Mouse (Mus musculus): ENCODE measurements around the gene Rab3b. TPM values are rescaled to one million over a fixed set of nuclear protein-coding genes. Genes with fewer than 3 reads are reported as not detected.
"Not testable (repeated sequence)": the region's sequence is repeated elsewhere in the genome, so short reads cannot be mapped to it uniquely, and the experiment has no call there.

Rab3b gene
- polyA plus RNA-seq, 1 experiment, result 0.23 TPM

- H3K4me2 ChIP-seq (ENCODE audit: low read depth), result peak overlapping the region; percentile 9
- TF ChIP-seq TCF3 (IDR thresholded peaks at IDR 0.05; ENCODE audit: insufficient read length, low read depth), result no peak
- no peak for TF ChIP-seq CEBPB (IDR thresholded peaks at IDR 0.05; ENCODE audit: insufficient read depth, poor library complexity, severe bottlenecking)
- TF ChIP-seq MYOD1 (IDR thresholded peaks at IDR 0.05; ENCODE audit: control insufficient read depth in 1 of 3, insufficient read length in 2 of 3, low read depth in 2 of 3), result no peak
- no peak for TF ChIP-seq E2F4 (IDR thresholded peaks at IDR 0.05; ENCODE audit: insufficient read depth)
- TF ChIP-seq SRF (IDR thresholded peaks at IDR 0.05; ENCODE audit: control insufficient read depth, insufficient read length, low read depth), result no peak
- no peak for TF ChIP-seq MAX (IDR thresholded peaks at IDR 0.05; ENCODE audit: low read depth)
- TF ChIP-seq REST (IDR thresholded peaks at IDR 0.05; ENCODE audit: insufficient read depth, insufficient read length), result no peak
These were observed 36.2 kb downstream of the Rab3b start for GRCm38 (mm10) chr4:108915101-108915500.

GRCm38 (mm10) chr4:108917654-108918053 lies 38.8 kb downstream of the Rab3b start:
- Histone ChIP-seq H3K4me3 (no peak overlapping the region), H3K4me2 (ENCODE audit: low read depth) (no peak overlapping the region), H3K79me2 (ENCODE audit: control insufficient read depth, insufficient read depth) (no peaks in the 10 kb centered on the region), H3K27me3 (ENCODE audit: control insufficient read depth, insufficient read depth, insufficient read length) (no peaks in the 10 kb centered on the region), H3ac (ENCODE audit: control insufficient read depth, insufficient read length) (no peak overlapping the region), H3K36me3 (ENCODE audit: control insufficient read depth, insufficient read depth) (no peaks in the 10 kb centered on the region)
- no peak for TF ChIP-seq POLR2AphosphoS2 (IDR thresholded peaks at IDR 0.05; ENCODE audit: insufficient read length, low read depth)
- no peak for TF ChIP-seq USF1 (IDR thresholded peaks at IDR 0.05; ENCODE audit: low read depth)
- no peak for TF ChIP-seq MYOG (IDR thresholded peaks at IDR 0.05; ENCODE audit: control insufficient read depth in 1 of 3, insufficient read depth in 1 of 3, insufficient read length in 2 of 3, low read depth in 2 of 3)
- no peak for TF ChIP-seq TCF3 (IDR thresholded peaks at IDR 0.05; ENCODE audit: insufficient read length, low read depth)
- TF ChIP-seq MYOD1 (IDR thresholded peaks at IDR 0.05; ENCODE audit: control insufficient read depth in 1 of 3, insufficient read length in 2 of 3, low read depth in 2 of 3), result no peak
- TF ChIP-seq REST (IDR thresholded peaks at IDR 0.05; ENCODE audit: insufficient read depth, insufficient read length), result no peak
- TF ChIP-seq SRF (IDR thresholded peaks at IDR 0.05; ENCODE audit: control insufficient read depth, insufficient read length, low read depth), result no peak
- TF ChIP-seq MAX (IDR thresholded peaks at IDR 0.05; ENCODE audit: low read depth), result no peak
- TF ChIP-seq POLR2A (IDR thresholded peaks at IDR 0.05; ENCODE audit: insufficient read length, low read depth), result no peak
- no peak for TF ChIP-seq E2F4 (IDR thresholded peaks at IDR 0.05; ENCODE audit: insufficient read depth)
- TF ChIP-seq CEBPB (IDR thresholded peaks at IDR 0.05; ENCODE audit: insufficient read depth, poor library complexity, severe bottlenecking), result no peak
- TF ChIP-seq TCF12 (IDR thresholded peaks at IDR 0.05; ENCODE audit: insufficient read depth, poor library complexity, severe bottlenecking), result no peak

More at GRCm38 (mm10) chr4:108915101-108915500, 36.2 kb downstream of the Rab3b start:
- Histone ChIP-seq H3K4me3 (no peak overlapping the region), H3K79me2 (ENCODE audit: control insufficient read depth, insufficient read depth) (no peaks in the 10 kb centered on the region), H3K27me3 (ENCODE audit: control insufficient read depth, insufficient read depth, insufficient read length) (no peaks in the 10 kb centered on the region), H3K36me3 (ENCODE audit: control insufficient read depth, insufficient read depth) (no peaks in the 10 kb centered on the region), H3ac (ENCODE audit: control insufficient read depth, insufficient read length) (no peak overlapping the region)

GRCm38 (mm10) chr4:108927945-108928344 lies 49.1 kb downstream of the Rab3b start:
- not testable (repeated sequence) for H3K4me2 ChIP-seq (ENCODE audit: low read depth); H3K27me3 ChIP-seq (ENCODE audit: control insufficient read depth, insufficient read depth, insufficient read length); H3K36me3 ChIP-seq (ENCODE audit: control insufficient read depth, insufficient read depth); H3K79me2 ChIP-seq (ENCODE audit: control insufficient read depth, insufficient read depth); H3ac ChIP-seq (ENCODE audit: control insufficient read depth, insufficient read length); H3K4me3 ChIP-seq

- Histone ChIP-seq H3K79me2 (ENCODE audit: control insufficient read depth, insufficient read depth) (no peaks in the 10 kb centered on the region), H3K36me3 (ENCODE audit: control insufficient read depth, insufficient read depth) (no peaks in the 10 kb centered on the region), H3ac (ENCODE audit: control insufficient read depth, insufficient read length) (no peak overlapping the region), H3K4me2 (ENCODE audit: low read depth) (no peak overlapping the region), H3K27me3 (ENCODE audit: control insufficient read depth, insufficient read depth, insufficient read length) (no peaks in the 10 kb centered on the region), H3K4me3 (no peak overlapping the region)
- TF ChIP-seq E2F4 (IDR thresholded peaks at IDR 0.05; ENCODE audit: insufficient read depth) (no peak), USF1 (IDR thresholded peaks at IDR 0.05; ENCODE audit: low read depth) (no peak), TCF3 (IDR thresholded peaks at IDR 0.05; ENCODE audit: insufficient read length, low read depth) (no peak), MAX (IDR thresholded peaks at IDR 0.05; ENCODE audit: low read depth) (no peak), POLR2AphosphoS2 (IDR thresholded peaks at IDR 0.05; ENCODE audit: insufficient read length, low read depth) (no peak), SRF (IDR thresholded peaks at IDR 0.05; ENCODE audit: control insufficient read depth, insufficient read length, low read depth) (no peak), TCF12 (IDR thresholded peaks at IDR 0.05; ENCODE audit: insufficient read depth, poor library complexity, severe bottlenecking) (no peak), MYOG (IDR thresholded peaks at IDR 0.05; ENCODE audit: control insufficient read depth in 1 of 3, insufficient read depth in 1 of 3, insufficient read length in 2 of 3, low read depth in 2 of 3) (no peak)
These were observed 54.3 kb downstream of the Rab3b start for GRCm38 (mm10) chr4:108933163-108933562.

- Histone ChIP-seq H3K4me3 (no peak overlapping the region), H3K27me3 (ENCODE audit: control insufficient read depth, insufficient read depth, insufficient read length) (no peaks in the 10 kb centered on the region), H3ac (ENCODE audit: control insufficient read depth, insufficient read length) (no peak overlapping the region), H3K79me2 (ENCODE audit: control insufficient read depth, insufficient read depth) (no peaks in the 10 kb centered on the region), H3K4me2 (ENCODE audit: low read depth) (no peak overlapping the region), H3K36me3 (ENCODE audit: control insufficient read depth, insufficient read depth) (no peaks in the 10 kb centered on the region)
- TF ChIP-seq USF1 (IDR thresholded peaks at IDR 0.05; ENCODE audit: low read depth) (no peak), MAX (IDR thresholded peaks at IDR 0.05; ENCODE audit: low read depth) (no peak), REST (IDR thresholded peaks at IDR 0.05; ENCODE audit: insufficient read depth, insufficient read length) (no peak), MYOG (IDR thresholded peaks at IDR 0.05; ENCODE audit: control insufficient read depth in 1 of 3, insufficient read depth in 1 of 3, insufficient read length in 2 of 3, low read depth in 2 of 3) (no peak), TCF3 (IDR thresholded peaks at IDR 0.05; ENCODE audit: insufficient read length, low read depth) (no peak), SRF (IDR thresholded peaks at IDR 0.05; ENCODE audit: control insufficient read depth, insufficient read length, low read depth) (no peak), TCF12 (IDR thresholded peaks at IDR 0.05; ENCODE audit: insufficient read depth, poor library complexity, severe bottlenecking) (no peak), POLR2A (IDR thresholded peaks at IDR 0.05; ENCODE audit: insufficient read length, low read depth) (no peak), E2F4 (IDR thresholded peaks at IDR 0.05; ENCODE audit: insufficient read depth) (no peak), POLR2AphosphoS2 (IDR thresholded peaks at IDR 0.05; ENCODE audit: insufficient read length, low read depth) (no peak), CEBPB (IDR thresholded peaks at IDR 0.05; ENCODE audit: insufficient read depth, poor library complexity, severe bottlenecking) (no peak)
These were observed 56.0 kb downstream of the Rab3b start for GRCm38 (mm10) chr4:108934856-108935255.
